Mouse (Mus musculus): Measurements from ENCODE around the gene Hoxa2.

DNA sequence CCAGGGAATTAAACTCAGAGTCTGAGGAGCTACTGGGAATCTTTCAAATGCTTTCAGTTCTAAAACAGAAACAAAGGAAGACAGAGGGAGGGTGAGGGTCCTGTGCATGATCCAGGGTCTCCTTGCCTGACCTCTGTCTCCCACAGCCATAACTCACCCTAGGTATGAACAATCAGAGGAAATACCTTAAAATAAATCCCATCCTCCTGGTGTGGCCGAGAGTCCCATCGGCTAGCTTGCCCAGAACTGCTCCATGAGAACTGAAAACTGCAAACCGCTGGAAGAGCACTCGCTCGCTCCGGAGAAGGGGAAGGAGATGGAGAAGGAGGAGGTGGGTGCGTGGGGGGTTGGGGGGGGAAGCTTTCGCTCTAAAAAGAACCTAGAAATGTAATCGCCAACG, 15.1 kb upstream of the Hoxa2 start:
- TF ChIP-seq CTCF (IDR thresholded peaks at IDR 0.05; ENCODE audit: insufficient read depth, low read depth, low read length) (no peak), POLR2A (IDR thresholded peaks at IDR 0.05; ENCODE audit: insufficient read depth, low read depth, low read length) (no peak)

Data from olfactory bulb, adult 2 months (tissue).